Mouse (Mus musculus): Measurements from ENCODE around the gene Stk11ip. TPM values are rescaled to one million over a fixed set of nuclear protein-coding genes. Genes with fewer than 3 reads are reported as not detected.
A peak's percentile ranks its signal among the peaks of the same experiment; 100 is the strongest.

Gene Stk11ip
- polyA plus RNA-seq, 1 experiment from 2014 or later: 9.1 TPM

DNA sequence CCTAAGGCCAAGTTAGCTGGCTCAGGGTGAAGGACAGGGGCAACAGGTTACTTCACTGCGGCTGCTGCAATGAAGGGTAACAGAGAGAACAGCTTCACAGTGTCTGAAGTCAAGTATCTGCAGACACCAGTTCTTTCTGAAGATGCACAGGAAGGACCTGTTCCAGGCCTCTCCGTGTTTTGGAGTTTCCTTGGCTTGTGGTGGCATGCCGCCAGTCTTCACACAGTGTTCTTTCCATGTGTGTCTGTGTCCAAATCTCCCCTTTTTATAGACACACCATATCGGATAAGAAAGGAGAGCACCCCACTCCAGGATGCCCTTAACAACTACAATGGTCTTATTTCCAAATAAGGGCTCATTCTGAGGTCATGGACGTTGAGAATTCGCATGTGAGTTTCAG lies 23.0 kb downstream of the Stk11ip start:
- Histone ChIP-seq H3K9ac (ENCODE audit: low read depth, low read length) (no peak overlapping the region), H3K4me3 (ENCODE audit: low read depth, low read length) (no peak overlapping the region), H3K4me1 (ENCODE audit: control insufficient read depth, insufficient read depth, low read length) (peaks cover 14% of the 10 kb centered on the region), H3K36me3 (ENCODE audit: control insufficient read depth, insufficient read depth, low read length) (no peaks in the 10 kb centered on the region), H3K27me3 (ENCODE audit: control insufficient read depth, insufficient read depth, low read length) (no peaks in the 10 kb centered on the region), H3K27ac (ENCODE audit: low read depth, low read length) (no peak overlapping the region), H3K4me2 (no peak overlapping the region), H3K9me3 (replicated peaks; ENCODE audit: control insufficient read depth, low read length) (no peaks in the 10 kb centered on the region)
- ATAC-seq (replicated peaks; ENCODE audit: insufficient number of reproducible peaks, low FRiP score, low TSS enrichment): no peak
- WGBS (ENCODE audit: insufficient replicate concordance): 83% methylated on average over 6 of the region's 6 CpGs

DNA sequence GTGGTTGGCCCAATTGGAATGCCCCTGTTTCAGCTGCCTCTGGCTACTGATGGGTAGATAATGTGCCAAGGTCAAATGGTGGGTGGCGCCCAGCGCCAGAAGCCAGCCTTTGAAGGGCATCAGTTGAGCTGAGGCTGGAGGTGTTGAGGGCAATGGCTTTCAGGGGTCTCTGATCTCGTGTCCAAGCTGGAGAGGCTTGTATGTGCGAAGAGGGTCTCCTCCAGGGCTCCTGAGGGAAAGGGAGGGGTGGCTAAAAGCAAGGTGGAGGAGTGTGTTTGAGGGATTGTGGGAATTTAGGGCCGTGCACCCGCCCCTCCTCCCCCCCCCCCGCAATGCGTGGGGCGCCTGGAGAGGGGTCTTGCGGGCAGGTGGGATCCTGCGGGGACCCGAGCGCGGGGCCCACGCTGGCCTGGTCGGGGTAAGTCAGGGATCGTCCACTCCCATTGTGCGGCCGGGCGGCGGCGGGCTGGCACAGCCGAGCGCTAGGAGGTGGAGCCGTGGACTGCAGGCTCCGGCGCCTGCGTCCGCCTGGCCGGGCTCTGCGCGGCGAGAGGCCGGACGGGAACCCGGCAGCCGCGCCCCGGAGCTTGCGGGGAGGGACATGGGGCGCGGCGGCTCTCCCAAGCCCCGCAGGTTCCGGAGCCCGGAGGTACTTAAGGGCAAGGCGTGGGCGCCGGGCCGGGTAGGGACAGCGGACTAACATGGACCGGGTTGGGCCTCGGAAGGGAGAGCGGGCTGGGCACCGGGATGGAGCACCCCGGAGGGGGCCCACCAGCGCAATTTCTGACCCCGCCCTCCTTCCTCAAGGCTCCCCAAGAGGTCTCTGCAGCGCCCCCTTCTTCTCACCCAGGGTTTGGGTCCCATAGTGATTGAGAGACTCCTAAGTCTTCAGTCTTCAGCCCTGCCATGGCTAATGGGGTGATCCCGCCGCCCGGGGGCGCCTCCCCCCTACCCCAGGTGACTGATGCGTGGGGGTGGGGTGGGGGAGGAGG lies 24.9 kb downstream of the Stk11ip start, which contains the start of gene Slc4a3:
Gene Slc4a3 (plus strand): TSS at position 302 of the 992 bp plus-strand sequence.
- Histone ChIP-seq H3K36me3 (ENCODE audit: control insufficient read depth, insufficient read depth, low read length) (no peaks in the 10 kb centered on the region), H3K27me3 (ENCODE audit: control insufficient read depth, insufficient read depth, low read length) (no peaks in the 10 kb centered on the region), H3K9me3 (replicated peaks; ENCODE audit: control insufficient read depth, low read length) (no peaks in the 10 kb centered on the region), H3K9ac (ENCODE audit: low read depth, low read length) (peak within 1 kb of the TSS; percentile 93), H3K4me1 (ENCODE audit: control insufficient read depth, insufficient read depth, low read length) (peaks cover 15% of the 10 kb centered on the region), H3K4me3 (ENCODE audit: low read depth, low read length) (peak within 1 kb of the TSS; percentile 79), H3K27ac (ENCODE audit: low read depth, low read length) (peak within 1 kb of the TSS; percentile 46), H3K4me2 (peak within 1 kb of the TSS; percentile 78)
- ATAC-seq (replicated peaks; ENCODE audit: insufficient number of reproducible peaks, low FRiP score, low TSS enrichment): peak; percentile 65
- WGBS (ENCODE audit: insufficient replicate concordance): under 1% methylated on average over 58 of the region's 64 CpGs

DNA sequence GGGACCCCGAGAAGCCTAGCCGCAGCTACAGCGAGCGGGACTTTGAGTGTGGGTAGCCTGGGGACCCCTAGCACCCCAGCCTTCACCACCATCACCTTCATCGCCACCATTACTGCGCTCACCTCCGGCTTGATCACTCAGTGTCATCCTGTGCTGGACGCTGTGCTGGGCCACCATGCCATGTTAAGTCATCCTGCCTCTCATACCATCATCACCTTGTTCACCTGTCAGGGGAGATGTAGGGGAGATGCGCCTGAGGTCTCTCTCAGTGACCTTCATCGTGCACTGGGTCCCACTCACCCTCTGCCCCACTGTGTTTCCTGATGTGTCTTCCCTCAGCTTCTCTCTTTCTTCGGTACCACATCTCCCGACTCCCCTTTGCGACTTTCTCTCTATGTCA lies 26.0 kb downstream of the Stk11ip start:
- H3K27ac ChIP-seq (ENCODE audit: low read depth, low read length): no peak overlapping the region

DNA sequence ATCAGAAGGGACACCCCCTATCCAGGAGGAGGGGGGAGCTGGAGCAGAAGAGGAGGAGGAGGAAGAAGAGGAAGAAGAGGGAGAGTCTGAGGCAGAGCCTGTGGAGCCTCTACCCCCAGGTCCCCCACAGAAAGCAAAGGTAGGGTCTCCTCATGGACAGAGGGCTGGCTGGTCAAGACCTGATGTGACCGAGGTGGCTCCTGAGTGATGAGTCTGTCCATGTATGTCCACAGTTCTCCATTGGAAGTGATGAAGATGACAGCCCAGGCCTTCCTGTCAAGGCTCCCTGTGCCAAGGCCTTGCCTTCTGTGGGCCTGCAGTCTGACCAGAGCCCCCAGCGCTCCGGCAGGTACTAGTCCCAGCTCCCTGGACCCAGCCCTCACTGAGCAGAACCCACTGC lies 26.8 kb downstream of the Stk11ip start:
- no peak for ATAC-seq (replicated peaks; ENCODE audit: insufficient number of reproducible peaks, low FRiP score, low TSS enrichment)
- 97% methylated on average over 3 of the region's 3 CpGs for WGBS (ENCODE audit: insufficient replicate concordance)
- Histone ChIP-seq H3K4me2 (no peak overlapping the region), H3K9me3 (replicated peaks; ENCODE audit: control insufficient read depth, low read length) (no peaks in the 10 kb centered on the region), H3K27ac (ENCODE audit: low read depth, low read length) (no peak overlapping the region), H3K4me3 (ENCODE audit: low read depth, low read length) (no peak overlapping the region), H3K9ac (ENCODE audit: low read depth, low read length) (no peak overlapping the region), H3K27me3 (ENCODE audit: control insufficient read depth, insufficient read depth, low read length) (no peaks in the 10 kb centered on the region), H3K36me3 (ENCODE audit: control insufficient read depth, insufficient read depth, low read length) (peaks cover 3% of the 10 kb centered on the region), H3K4me1 (ENCODE audit: control insufficient read depth, insufficient read depth, low read length) (peaks cover 15% of the 10 kb centered on the region)

More for the DNA sequence above, 26.0 kb downstream of the Stk11ip start:
- H3K4me3 ChIP-seq (ENCODE audit: low read depth, low read length): peak overlapping the region; percentile 79
- peak overlapping the region; percentile 78 for H3K4me2 ChIP-seq
- H3K27me3 ChIP-seq (ENCODE audit: control insufficient read depth, insufficient read depth, low read length): no peaks in the 10 kb centered on the region
- H3K9me3 ChIP-seq (replicated peaks; ENCODE audit: control insufficient read depth, low read length): no peaks in the 10 kb centered on the region
- H3K9ac ChIP-seq (ENCODE audit: low read depth, low read length): peak overlapping the region; percentile 93; the same call in 1 of the 2 replicates
- 94% methylated on average over 13 of the region's 13 CpGs for WGBS (ENCODE audit: insufficient replicate concordance)
- peaks cover 15% of the 10 kb centered on the region for H3K4me1 ChIP-seq (ENCODE audit: control insufficient read depth, insufficient read depth, low read length)
- H3K36me3 ChIP-seq (ENCODE audit: control insufficient read depth, insufficient read depth, low read length): peaks cover 3% of the 10 kb centered on the region; the same call in 1 of the 2 replicates
- ATAC-seq (replicated peaks; ENCODE audit: insufficient number of reproducible peaks, low FRiP score, low TSS enrichment): no peak

DNA sequence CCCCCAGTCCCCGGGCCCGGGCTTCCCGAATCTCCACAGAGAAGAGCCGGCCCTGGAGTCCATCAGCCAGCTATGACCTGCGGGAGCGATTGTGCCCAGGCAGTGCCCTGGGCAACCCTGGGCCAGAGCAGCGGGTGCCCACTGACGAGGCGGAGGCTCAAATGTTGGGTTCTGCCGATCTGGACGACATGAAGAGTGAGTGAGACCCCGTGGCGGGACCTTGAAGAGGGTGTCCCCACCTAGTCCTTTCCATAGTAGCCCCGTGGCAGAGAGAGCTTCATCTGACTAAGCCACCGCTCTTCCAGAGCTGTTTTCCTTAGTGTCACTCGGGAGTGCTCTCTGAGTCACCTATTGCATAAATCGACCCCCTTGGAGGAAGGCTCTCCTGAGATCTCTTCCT lies 27.5 kb downstream of the Stk11ip start:
- Histone ChIP-seq H3K27me3 (ENCODE audit: control insufficient read depth, insufficient read depth, low read length) (no peaks in the 10 kb centered on the region), H3K9ac (ENCODE audit: low read depth, low read length) (no peak overlapping the region), H3K4me3 (ENCODE audit: low read depth, low read length) (no peak overlapping the region), H3K36me3 (ENCODE audit: control insufficient read depth, insufficient read depth, low read length) (peaks cover 7% of the 10 kb centered on the region), H3K4me1 (ENCODE audit: control insufficient read depth, insufficient read depth, low read length) (peaks cover 15% of the 10 kb centered on the region), H3K9me3 (replicated peaks; ENCODE audit: control insufficient read depth, low read length) (no peaks in the 10 kb centered on the region), H3K4me2 (no peak overlapping the region), H3K27ac (ENCODE audit: low read depth, low read length) (no peak overlapping the region)
- 82% methylated on average over 17 of the region's 17 CpGs for WGBS (ENCODE audit: insufficient replicate concordance)
- ATAC-seq (replicated peaks; ENCODE audit: insufficient number of reproducible peaks, low FRiP score, low TSS enrichment): no peak

GRCm38 (mm10) chr1:75549289-75550279 lies 28.3 kb downstream of the Stk11ip start:
- Histone ChIP-seq H3K27ac (ENCODE audit: low read depth, low read length) (no peak overlapping the region), H3K36me3 (ENCODE audit: control insufficient read depth, insufficient read depth, low read length) (peaks cover 7% of the 10 kb centered on the region), H3K9me3 (replicated peaks; ENCODE audit: control insufficient read depth, low read length) (no peaks in the 10 kb centered on the region), H3K4me2 (no peak overlapping the region), H3K9ac (ENCODE audit: low read depth, low read length) (no peak overlapping the region), H3K4me3 (ENCODE audit: low read depth, low read length) (no peak overlapping the region), H3K4me1 (ENCODE audit: control insufficient read depth, insufficient read depth, low read length) (peaks cover 15% of the 10 kb centered on the region), H3K27me3 (ENCODE audit: control insufficient read depth, insufficient read depth, low read length) (no peaks in the 10 kb centered on the region)
- no peak for ATAC-seq (replicated peaks; ENCODE audit: insufficient number of reproducible peaks, low FRiP score, low TSS enrichment)
- WGBS (ENCODE audit: insufficient replicate concordance): 62% methylated on average over 17 of the region's 17 CpGs

GRCm38 (mm10) chr1:75550586-75550985 lies 29.3 kb downstream of the Stk11ip start:
- no peak overlapping the region for H3K4me3 ChIP-seq (ENCODE audit: low read depth, low read length)
- H3K27me3 ChIP-seq (ENCODE audit: control insufficient read depth, insufficient read depth, low read length): no peaks in the 10 kb centered on the region
- no peak for ATAC-seq (replicated peaks; ENCODE audit: insufficient number of reproducible peaks, low FRiP score, low TSS enrichment)
- peaks cover 9% of the 10 kb centered on the region for H3K36me3 ChIP-seq (ENCODE audit: control insufficient read depth, insufficient read depth, low read length)
- 80% methylated on average over 15 of the region's 15 CpGs for WGBS (ENCODE audit: insufficient replicate concordance)
- no peak overlapping the region for H3K9ac ChIP-seq (ENCODE audit: low read depth, low read length)
- no peaks in the 10 kb centered on the region for H3K9me3 ChIP-seq (replicated peaks; ENCODE audit: control insufficient read depth, low read length)
- no peak overlapping the region for H3K27ac ChIP-seq (ENCODE audit: low read depth, low read length)
- no peak overlapping the region for H3K4me2 ChIP-seq
- H3K4me1 ChIP-seq (ENCODE audit: control insufficient read depth, insufficient read depth, low read length): peaks cover 15% of the 10 kb centered on the region

DNA sequence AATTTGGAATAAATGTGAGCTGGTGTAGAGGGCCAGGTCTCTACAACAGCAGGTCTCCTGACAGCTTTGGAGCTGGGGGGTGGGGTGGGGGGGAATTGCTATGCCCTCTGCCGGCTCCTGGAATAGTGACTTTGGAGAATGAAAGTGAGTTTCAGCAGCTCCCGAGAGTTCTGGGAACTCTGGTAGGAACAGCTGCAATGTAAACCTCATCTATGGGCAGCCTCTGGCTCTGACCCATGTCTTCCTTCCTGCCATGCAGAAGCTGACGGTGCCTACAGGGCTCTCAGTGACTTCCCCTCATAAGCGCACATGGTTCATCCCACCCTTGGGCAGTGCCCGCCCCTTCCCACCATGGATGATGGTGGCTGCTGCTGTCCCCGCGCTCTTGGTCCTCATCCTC lies 34.4 kb downstream of the Stk11ip start:
- Histone ChIP-seq H3K9ac (ENCODE audit: low read depth, low read length) (no peak overlapping the region), H3K4me3 (ENCODE audit: low read depth, low read length) (no peak overlapping the region), H3K27me3 (ENCODE audit: control insufficient read depth, insufficient read depth, low read length) (no peaks in the 10 kb centered on the region), H3K4me2 (no peak overlapping the region), H3K36me3 (ENCODE audit: control insufficient read depth, insufficient read depth, low read length) (peaks cover 14% of the 10 kb centered on the region), H3K27ac (ENCODE audit: low read depth, low read length) (no peak overlapping the region), H3K9me3 (replicated peaks; ENCODE audit: control insufficient read depth, low read length) (no peaks in the 10 kb centered on the region), H3K4me1 (ENCODE audit: control insufficient read depth, insufficient read depth, low read length) (peaks cover 17% of the 10 kb centered on the region)
- no peak for ATAC-seq (replicated peaks; ENCODE audit: insufficient number of reproducible peaks, low FRiP score, low TSS enrichment)
- WGBS (ENCODE audit: insufficient replicate concordance): 88% methylated on average over 7 of the region's 7 CpGs

Measured in heart, embryonic 11.5 days (tissue).